In genomic region chr9:72274677-72275076, GRCm38 (mm10) we compare ENCODE assay signal across 8 mouse cellular contexts. TPM values are rescaled to one million over a fixed set of nuclear protein-coding genes. Genes with fewer than 3 reads are reported as not detected.
DNase-seq lines count a peak whose midpoint lies in the region; ATAC-seq and TF ChIP-seq lines count a peak whose summit lies in the region.

Gene Zfp280d (plus strand): TSS chr9:72274860.

- no peaks in the 10 kb centered on the region for H3K36me3 ChIP-seq in embryonic facial prominence, embryonic 14.5 days (ENCODE audit: control insufficient read depth, insufficient read depth, low read length)
- H3K36me3 ChIP-seq in limb, embryonic 14.5 days (ENCODE audit: control insufficient read depth, insufficient read depth, low read length): no peaks in the 10 kb centered on the region
- H3K36me3 ChIP-seq in midbrain, postnatal 0 days (ENCODE audit: insufficient read depth, low read length): no peaks in the 10 kb centered on the region

- no peaks in the 10 kb centered on the region for H3K9me3 ChIP-seq in embryonic facial prominence, embryonic 14.5 days (ENCODE audit: control insufficient read depth, low read length)
- H3K9me3 ChIP-seq in limb, embryonic 14.5 days (ENCODE audit: control insufficient read depth, low read length): no peaks in the 10 kb centered on the region
- no peaks in the 10 kb centered on the region for H3K9me3 ChIP-seq in midbrain, postnatal 0 days (ENCODE audit: low read length)

- no peak for TF ChIP-seq CTCF in midbrain, postnatal 0 days (IDR thresholded peaks at IDR 0.05)

- peak; percentile 99 for ATAC-seq in embryonic facial prominence, embryonic 14.5 days (ENCODE audit: low read depth)
- peak; percentile 98 for ATAC-seq in limb, embryonic 14.5 days (ENCODE audit: low FRiP score, low read depth)
- ATAC-seq in midbrain, postnatal 0 days (ENCODE audit: low FRiP score): peak; percentile 99

- H3K27me3 ChIP-seq in embryonic facial prominence, embryonic 14.5 days (replicated peaks; ENCODE audit: control insufficient read depth, insufficient read depth, low read length): no peaks in the 10 kb centered on the region
- no peaks in the 10 kb centered on the region for H3K27me3 ChIP-seq in limb, embryonic 14.5 days (ENCODE audit: control insufficient read depth, insufficient read depth, low read length)
- no peaks in the 10 kb centered on the region for H3K27me3 ChIP-seq in midbrain, postnatal 0 days (ENCODE audit: insufficient read depth, low read length)

- under 1% methylated on average over 31 of the region's 57 CpGs for WGBS in embryonic facial prominence, embryonic 14.5 days
- WGBS in limb, embryonic 14.5 days: 3% methylated on average over 27 of the region's 57 CpGs
- under 1% methylated on average over 35 of the region's 57 CpGs for WGBS in midbrain, postnatal 0 days

- H3K4me1 ChIP-seq in embryonic facial prominence, embryonic 14.5 days (ENCODE audit: control insufficient read depth, insufficient read depth, low read length): peaks cover 10% of the 10 kb centered on the region
- peaks cover 10% of the 10 kb centered on the region for H3K4me1 ChIP-seq in limb, embryonic 14.5 days (ENCODE audit: control insufficient read depth, insufficient read depth, low read length)
- peaks cover 2% of the 10 kb centered on the region; the same call in 1 of the 2 replicates for H3K4me1 ChIP-seq in midbrain, postnatal 0 days (ENCODE audit: insufficient read depth, low read length)

- DNase-seq in 3T3-L1 (ENCODE audit: low read depth, low spot score): peak; percentile 62
- DNase-seq in adrenal gland, postnatal 4 days (ENCODE audit: low spot score in 2 of 2): peak; percentile 72 to 83
- DNase-seq in embryonic facial prominence, embryonic 14.5 days (ENCODE audit: low spot score): peak; percentile 97
- DNase-seq in heart, adult 8-10 months (ENCODE audit: low spot score): peak; percentile 86
- DNase-seq in kidney, adult 9 months: peak; percentile 93
- DNase-seq in limb, embryonic 14.5 days (ENCODE audit: low spot score): peak; percentile 93
- DNase-seq in midbrain, postnatal 0 days (ENCODE audit: low spot score): peak; percentile 95
- DNase-seq in spleen, postnatal 14 days (ENCODE audit: low spot score in 2 of 2): peak; percentile 76 to 78

- TF ChIP-seq POLR2A in limb, embryonic 14.5 days (IDR thresholded peaks at IDR 0.05; ENCODE audit: borderline replicate concordance, extremely low read depth, insufficient read depth, insufficient read length): peak; percentile 67; the same call in 1 of the 2 replicates

- peak within 1 kb of the TSS; percentile 79 for H3K4me2 ChIP-seq in embryonic facial prominence, embryonic 14.5 days (ENCODE audit: low read depth, low read length)
- peak within 1 kb of the TSS; percentile 65 for H3K4me2 ChIP-seq in limb, embryonic 14.5 days (replicated peaks; ENCODE audit: low read depth, low read length, severe bottlenecking)
- H3K4me2 ChIP-seq in midbrain, postnatal 0 days (ENCODE audit: low read depth, low read length, poor library complexity, severe bottlenecking): peak within 1 kb of the TSS; percentile 58

- H3K9ac ChIP-seq in embryonic facial prominence, embryonic 14.5 days (ENCODE audit: low read depth, low read length): peak within 1 kb of the TSS; percentile 95
- H3K9ac ChIP-seq in limb, embryonic 14.5 days (ENCODE audit: low read depth, low read length, severe bottlenecking): peak within 1 kb of the TSS; percentile 95
- H3K9ac ChIP-seq in midbrain, postnatal 0 days (replicated peaks; ENCODE audit: low read length, poor library complexity, severe bottlenecking): peak within 1 kb of the TSS; percentile 96

- H3K27ac ChIP-seq in embryonic facial prominence, embryonic 14.5 days (replicated peaks; ENCODE audit: low read depth, low read length): peak within 1 kb of the TSS; percentile 99
- H3K27ac ChIP-seq in limb, embryonic 14.5 days (replicated peaks; ENCODE audit: low read depth, low read length): peak within 1 kb of the TSS; percentile 99
- H3K27ac ChIP-seq in midbrain, postnatal 0 days (ENCODE audit: low read depth, low read length): peak within 1 kb of the TSS; percentile 100

- H3K4me3 ChIP-seq in embryonic facial prominence, embryonic 14.5 days (ENCODE audit: low read depth, low read length): peak within 1 kb of the TSS; percentile 61
- peak within 1 kb of the TSS; percentile 50 for H3K4me3 ChIP-seq in limb, embryonic 14.5 days (replicated peaks; ENCODE audit: low read length)
- H3K4me3 ChIP-seq in midbrain, postnatal 0 days (ENCODE audit: low read depth, low read length): peak within 1 kb of the TSS; percentile 60

RNA-seq across cellular contexts. Expression of gene Zfp280d, which starts in this region (rescaled TPM):
- total RNA-seq in adrenal gland, postnatal 4 days (2021): 10 to 100 TPM; 75.7 to 78.2 TPM
- 37.5 and 38.7 TPM in 2 replicates for polyA plus RNA-seq in embryonic facial prominence, embryonic 14.5 days (2014; fragmentation: Nextera tagmentation; extraction: Ambion mirVana)
- 10 to 100 TPM; 13.9 to 23.0 (median 20.5) TPM for total RNA-seq in heart, adult 8-10 months (2022)
- 52.8 and 60.6 TPM in 2 replicates for polyA plus RNA-seq in limb, embryonic 14.5 days (2012; rRNA removed)
- 39.1 and 47.6 TPM in 2 replicates for polyA plus RNA-seq in limb, embryonic 14.5 days (2014; fragmentation: Nextera tagmentation; extraction: Ambion mirVana)
- 40.2 and 61.8 TPM in 2 replicates for total RNA-seq in midbrain, postnatal 0 days (2014; rRNA removed)
- polyA plus RNA-seq in midbrain, postnatal 0 days (2015; fragmentation: Nextera tagmentation; extraction: Ambion mirVana): 20.4 and 24.4 TPM in 2 replicates

Comparison
In these comparisons a context has a peak if more than half of its experiments do, and no peak if none do; other contexts are left out.
1. Peak in every context shown above with its lines: DNase-seq, ATAC-seq, H3K4me3 ChIP-seq and H3K27ac ChIP-seq.